Mouse (Mus musculus): ENCODE data around the gene Adcy7.

The Adcy7 gene

DNA sequence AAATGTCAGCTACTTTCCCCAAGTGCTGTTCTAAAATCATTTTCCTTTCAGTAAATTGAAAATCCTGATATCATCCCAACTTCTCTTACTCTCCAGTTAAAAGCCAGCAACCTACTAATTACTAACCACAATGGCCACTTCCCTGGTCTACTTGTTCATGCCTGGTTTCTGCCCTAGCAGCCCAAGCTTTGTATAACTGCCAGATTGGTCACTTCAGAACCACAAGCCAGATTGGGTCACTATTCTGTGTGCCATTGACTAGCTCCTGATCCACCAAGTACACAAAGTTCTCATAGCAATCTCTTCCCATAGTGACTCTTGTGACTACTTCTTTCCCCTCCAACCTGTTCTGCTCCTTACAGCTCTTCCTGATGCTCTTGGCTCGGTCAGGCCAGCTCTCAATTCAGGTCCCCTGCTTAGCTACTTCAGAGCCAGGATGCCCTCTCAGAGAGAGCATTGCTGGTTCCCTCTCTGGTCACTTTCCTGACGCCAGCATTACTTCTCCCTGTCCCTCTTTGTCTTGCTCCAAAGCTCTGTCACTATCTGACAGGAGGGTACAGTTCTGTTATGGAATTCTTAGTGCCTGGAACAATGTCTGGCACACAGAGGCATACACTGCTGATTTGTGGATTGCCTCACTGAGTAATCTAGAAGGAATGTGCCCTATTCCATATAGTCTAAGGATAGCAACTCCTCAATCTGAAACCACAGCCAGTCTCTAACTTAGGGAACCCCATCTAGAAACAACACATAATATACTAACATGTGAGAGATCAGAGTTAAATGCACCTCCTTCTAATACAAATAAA is 67.9 kb downstream of the Adcy7 start:
- DNase-seq: peak; percentile 84

DNA sequence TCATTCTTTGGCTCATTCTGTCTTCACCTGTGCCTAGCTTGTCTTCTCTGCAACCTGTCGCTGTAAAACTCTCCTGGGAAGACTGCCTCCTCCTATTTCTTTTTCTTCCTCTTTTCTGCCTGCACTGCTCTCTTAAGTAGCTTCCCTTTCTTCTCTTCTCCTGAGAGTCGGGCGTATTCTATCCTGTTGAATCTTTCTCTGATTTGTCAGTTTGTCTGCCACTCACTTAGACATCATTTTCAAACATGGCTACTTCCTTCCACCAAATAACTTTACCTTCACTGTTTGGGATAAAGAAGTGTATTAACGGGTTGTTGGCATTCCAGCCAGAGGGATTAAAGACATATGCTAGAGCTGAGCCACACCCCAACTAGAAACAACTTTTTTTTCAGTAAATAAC is 69.8 kb downstream of the Adcy7 start:
- peak; percentile 43 for DNase-seq

DNA sequence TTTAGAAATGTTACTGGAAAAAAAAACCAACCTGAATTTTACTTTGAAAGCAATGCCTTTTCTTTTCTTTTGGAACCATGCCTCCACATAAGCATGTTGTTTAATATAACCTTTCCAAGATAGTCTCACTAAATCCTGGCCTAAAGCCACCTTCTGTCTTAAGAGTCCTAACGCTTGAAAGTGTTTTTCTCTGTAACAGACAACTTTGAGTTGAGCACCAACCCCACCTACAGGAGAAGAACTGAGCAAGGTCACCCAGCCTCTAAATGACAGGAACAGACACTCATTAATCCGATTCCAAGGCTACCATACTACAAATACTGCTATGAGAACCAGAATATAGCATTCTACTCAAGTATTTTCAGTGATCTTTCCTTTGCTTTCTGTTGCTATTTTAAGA is 76.8 kb downstream of the Adcy7 start:
- no peak for DNase-seq

DNA sequence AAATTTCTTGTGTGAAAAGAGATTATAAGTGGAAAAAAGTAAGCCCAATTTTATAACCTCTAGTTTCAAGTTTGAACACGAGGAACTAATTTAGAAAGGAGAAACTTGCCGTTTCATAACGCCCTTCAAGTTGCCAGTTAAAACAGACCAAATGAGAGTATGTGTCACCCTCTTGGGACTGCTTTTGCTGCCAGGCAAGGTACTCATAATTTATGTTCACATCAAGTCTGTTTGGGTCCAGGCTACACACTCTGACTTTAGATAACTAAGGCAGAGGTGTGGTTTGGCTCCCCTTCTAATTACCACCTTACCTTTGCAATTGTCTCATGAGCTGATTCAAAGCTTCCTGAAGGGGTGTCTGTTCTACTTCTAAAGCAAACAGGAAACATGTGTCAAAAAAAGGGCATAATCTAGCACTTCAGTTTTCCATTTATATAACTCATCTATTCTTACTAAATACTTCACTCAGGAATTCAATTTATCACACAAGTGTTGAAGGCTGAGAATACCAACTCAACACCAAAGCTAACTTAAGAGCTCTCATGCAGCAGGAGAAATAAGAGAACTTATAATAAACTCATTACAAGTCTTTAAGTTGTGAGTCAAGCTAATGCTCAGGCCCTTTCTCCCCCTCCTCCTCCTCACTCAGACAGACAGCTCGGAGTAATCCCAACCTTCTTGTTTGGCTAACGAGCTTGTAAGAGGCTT is 85.2 kb downstream of the Adcy7 start:
- no peak for DNase-seq

DNA sequence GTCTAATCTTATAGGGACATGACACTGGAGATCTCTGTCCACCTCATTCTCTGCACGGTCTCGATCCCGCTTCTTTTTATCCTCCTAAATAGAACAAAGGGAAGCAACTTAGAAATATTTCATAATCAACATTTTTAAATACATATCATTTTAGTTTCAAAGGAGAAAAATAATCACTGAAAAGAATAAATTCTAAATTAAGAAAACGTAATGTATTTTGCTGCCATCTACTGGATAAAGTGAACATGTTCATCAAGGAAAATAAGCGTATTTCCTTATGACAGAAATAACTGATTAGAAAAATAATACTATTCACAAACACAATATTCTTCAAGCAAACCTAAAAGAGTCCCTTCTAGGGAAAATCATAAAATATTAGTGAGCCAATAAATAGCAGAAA is 85.7 kb downstream of the Adcy7 start:
- no peak for DNase-seq

DNA sequence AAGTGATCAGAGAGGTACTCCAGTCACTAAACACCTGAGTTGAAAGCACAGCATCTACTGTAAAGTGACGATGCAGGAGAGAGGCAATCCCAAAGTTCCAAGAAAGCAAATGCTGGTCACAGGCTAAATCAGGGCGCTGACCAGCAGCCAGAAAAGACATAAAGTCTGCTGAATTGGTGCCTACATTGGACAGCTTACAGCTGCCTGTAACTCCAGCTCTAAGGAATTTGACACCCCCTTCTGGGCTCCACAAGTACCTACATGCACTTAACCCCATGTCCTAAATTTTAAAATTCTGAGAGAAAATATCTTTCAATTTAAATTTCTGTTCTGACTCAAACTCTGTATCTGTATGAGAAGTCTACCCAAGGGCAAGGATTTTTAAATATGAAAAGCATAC is 87.8 kb downstream of the Adcy7 start:
- no peak for DNase-seq

DNA sequence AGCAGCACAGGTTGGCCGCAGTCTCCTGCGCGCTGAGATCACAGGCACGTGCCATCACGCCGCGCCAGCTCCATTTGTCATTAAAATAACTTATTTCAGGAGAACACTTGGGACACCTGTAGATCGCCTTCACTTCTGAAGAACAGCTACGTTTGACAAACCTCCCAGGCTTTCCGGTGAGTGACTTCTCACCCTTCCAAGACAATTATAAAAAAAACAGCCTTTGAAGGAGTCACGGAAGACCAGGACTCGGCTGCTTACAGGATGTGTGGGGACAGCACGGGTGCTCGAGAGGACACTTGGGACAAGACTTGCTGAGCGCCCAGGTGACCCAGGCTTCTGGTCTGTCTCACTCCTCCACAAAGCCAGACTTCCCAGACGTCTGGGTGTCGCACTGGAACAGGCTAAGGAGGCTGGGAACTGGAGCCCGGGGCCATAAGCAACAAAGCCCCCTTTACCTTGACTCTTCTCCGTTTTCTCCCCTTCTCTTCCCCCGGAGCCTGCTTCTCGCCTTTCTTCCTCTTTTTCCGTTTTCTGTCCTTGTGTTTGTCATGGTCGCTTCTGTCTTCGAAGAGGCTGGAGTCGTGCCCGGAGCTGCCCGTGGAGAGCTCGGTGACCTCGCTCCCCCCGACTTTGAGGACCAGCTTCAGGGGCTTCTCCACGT is 89.0 kb downstream of the Adcy7 start:
- no peak for DNase-seq

DNA sequence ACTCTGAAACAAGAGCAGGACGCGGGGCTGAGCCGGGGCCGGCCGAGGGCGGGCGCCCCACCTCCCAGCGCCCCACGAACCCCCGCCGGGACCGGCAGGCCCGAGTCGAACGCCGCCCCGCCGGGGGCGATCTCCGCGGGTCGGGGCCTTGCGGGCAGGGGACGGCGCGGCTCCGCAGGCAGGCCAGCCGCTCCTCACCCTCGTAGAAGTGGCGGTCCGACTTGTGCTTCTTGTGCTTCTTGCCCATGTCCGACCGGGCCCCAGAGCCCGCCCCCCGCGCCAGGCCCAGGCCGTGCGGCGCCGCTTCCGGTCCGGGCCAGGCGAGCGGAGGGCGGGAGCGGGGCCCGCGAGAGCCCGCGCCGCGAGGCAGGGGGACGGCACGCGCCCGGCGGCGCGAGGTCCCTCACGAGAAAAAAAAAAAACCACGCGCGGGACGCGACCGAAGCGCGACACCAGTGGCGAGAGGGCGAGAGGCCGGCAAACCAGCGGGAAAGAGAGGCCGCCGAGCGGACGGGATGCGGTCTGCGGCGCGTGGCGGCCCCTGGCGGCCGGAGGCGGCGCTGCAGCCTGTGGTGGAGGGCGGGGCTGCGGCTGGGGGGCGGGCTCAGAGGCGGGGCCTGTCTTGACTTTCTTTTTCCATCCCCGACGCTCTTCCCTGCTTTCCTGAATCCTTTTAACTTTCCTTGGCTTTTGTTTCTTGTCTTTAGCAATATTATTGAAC is 89.7 kb downstream of the Adcy7 start, which contains the start of gene Brd7:
TSS of gene Brd7 (minus strand) at position 487 of the 721 bp plus-strand sequence.
- DNase-seq: peak; percentile 98

DNA sequence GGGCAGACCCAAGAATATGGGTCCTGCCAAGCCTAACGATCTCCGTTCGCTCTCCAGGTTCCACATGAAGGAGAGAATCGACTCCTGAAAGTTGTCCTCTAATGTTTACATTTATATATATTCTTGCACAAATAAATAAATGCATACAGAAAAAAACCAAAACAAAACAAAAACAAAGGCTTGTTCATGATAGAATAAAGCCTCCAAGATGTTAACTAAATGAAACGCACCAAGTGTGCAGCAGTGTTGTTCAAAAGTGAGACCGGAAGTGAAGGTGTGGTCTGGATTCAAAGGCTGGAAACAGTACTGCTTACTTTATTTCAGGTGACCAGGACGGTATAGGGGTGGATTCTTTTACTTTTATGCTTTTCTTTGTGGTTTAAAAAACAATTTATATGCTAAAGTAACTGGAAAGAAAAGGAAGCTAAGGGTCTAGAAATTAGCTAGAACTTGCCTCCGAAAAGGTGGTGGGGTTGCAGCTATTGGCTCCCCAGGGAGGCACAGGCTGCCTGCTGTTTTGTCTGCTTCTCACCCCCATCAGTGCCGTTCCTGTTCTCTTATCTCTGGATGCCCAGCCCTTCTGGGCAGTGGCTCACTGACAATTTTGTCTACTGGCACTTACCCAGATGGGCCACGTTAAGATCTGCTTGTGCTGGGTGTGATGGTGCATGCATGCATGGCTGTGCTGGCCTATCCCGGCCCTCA is 90.4 kb downstream of the Adcy7 start:
- DNase-seq: peak; percentile 95

DNA sequence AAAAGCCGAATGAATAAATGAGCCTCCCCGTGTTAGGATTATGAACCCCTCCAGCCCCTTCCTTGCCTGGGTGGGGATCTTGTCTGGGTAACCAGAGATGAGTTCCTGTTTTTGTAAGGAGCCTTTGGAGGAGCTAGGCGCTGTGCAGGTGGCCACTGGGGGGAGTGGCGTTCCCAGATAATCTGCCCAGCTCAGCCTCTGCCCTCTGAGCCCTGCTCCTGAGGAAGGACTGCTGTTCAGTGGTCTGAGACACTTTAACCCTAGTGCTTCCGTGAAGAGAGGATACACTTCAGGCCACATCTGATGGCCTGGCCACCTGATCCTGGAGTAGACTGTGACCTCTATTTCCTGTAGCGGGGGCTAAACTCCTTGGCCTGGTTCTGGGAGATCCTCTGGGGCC is 97.0 kb downstream of the Adcy7 start:
- DNase-seq: no peak

DNA sequence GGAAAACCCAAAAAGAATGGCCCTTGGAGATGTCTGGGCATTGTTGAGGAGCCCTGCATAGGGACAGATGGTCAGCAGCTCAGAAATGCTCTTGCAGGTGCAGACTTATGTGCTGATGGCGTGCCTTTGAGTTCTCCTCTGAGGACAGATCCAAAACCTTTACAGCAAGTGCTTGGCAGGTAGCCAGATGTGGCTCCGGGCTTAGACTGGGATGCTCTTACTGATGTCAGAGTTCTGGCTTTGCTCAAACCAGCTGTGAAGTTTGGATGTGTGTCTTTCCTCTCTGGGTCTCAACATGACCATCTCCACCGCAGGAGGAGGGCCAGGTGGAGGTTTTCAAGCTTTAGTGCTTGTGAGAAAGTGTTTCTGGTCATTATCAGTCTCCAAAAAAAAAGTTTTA is 97.6 kb downstream of the Adcy7 start:
- DNase-seq: no peak

DNA sequence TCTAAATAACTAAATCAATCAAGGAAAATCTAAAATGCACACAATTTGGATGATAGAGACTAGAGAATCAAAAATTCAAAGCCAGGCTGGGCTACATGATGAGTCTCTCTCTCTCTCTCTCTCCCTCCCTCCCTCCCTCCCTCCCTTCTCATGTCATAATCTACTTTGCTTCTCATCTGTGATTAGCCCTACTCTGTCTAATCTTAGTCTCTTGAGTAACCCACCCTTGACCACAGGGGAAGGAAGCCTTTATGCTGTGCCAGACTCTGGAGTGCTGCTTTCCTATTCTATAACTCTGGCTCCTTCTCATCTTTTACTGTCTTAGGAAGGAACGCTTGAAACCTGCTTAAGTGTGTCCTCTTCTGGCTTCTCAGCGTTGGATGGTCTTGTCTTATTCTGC is 99.3 kb downstream of the Adcy7 start:
- no peak for DNase-seq

DNA sequence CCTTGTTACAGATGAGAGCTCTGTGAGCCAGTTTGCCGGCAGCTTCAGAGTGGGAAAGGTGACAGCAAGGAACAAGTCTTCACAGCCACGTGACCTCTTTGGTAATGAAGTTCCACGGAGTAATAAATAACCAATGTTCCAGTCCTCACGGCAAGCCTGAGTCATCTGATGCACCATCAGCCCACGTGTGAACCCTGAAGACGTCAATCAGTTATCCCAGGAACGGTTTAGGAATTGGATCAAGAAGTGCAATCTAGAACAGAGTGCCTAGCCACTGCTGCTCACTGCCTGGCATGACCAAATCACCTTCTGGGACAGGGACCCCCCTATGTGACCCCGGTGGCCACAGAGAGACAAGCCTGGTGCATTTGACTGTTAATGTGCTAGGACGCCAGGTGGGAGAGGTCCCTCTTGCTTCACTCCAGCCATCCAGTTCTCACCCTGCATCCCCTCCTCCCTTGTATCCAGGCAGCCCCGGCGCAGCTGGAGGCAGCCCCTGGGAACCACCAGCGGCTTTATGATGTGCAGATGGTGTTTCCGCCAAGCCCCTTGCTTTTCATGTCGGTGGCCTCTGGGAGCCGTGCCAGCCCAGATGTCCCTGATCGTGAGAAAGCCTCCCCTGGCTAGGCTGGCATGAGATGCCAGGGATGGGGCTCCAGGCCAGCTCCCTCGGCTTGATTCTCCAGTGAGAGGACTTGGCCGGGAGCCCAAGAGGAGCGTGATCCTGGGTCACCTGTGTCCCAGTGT is 104.8 kb downstream of the Adcy7 start:
- peak; percentile 90 for DNase-seq
